Mouse (Mus musculus) large intestine, adult 2 months (tissue): ENCODE measurements around the gene Cilp. TPM values are rescaled to one million over a fixed set of nuclear protein-coding genes. Genes with fewer than 3 reads are reported as not detected.
"Not testable (repeated sequence)": the region's sequence is repeated elsewhere in the genome, so short reads cannot be mapped to it uniquely, and the experiment has no call there.

Experiments used
- DNase-seq: peaks from one replicate; pipeline ENCODE4 v3.0.0-alpha.2; 2012; ENCODE audit warnings: low read depth, low spot score
- WGBS: fragments of 180-500 bp; shearing (Covaris S2); methylation state at CpG from one replicate; pipeline ENCODE4 v1.1.7; 2018; 5-methylcytosine and 5-hydroxymethylcytosine counted together
- polyA plus RNA-seq: library from polyadenylated mRNA; depleted of rRNA; stranded (reverse); fragments of >200 nt; gene quantifications from 2 replicates; pipeline ENCODE4 v1.2.3, GENCODE M21; 2012; rRNA removed

The Cilp gene
- polyA plus RNA-seq: 5.1 and 5.5 TPM in 2 replicates

DNA sequence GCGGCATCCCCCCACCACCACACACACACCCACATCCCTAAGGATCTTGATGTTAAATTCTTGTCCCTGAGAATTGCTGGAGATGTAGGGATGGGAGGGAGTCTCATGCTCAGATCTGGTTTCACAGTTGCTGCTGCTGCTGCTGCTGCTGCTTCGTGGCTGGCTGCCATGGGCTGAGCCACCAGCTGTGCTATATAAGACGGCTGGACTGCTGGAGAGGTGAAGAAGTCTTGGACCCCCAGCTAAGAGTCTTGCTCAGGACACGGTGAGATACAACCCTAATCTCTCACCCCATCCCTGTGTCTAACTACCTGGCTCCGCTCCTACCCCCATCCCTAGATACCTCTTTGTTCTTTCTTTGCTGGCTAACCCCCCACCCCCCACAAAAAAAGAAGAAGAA, at the start of gene Cilp:
Gene Cilp, plus strand, starts transcription at position 222 of the 400 bp plus-strand sequence.
- 63% methylated on average over 5 of the region's 5 CpGs for WGBS
- no peak for DNase-seq

DNA sequence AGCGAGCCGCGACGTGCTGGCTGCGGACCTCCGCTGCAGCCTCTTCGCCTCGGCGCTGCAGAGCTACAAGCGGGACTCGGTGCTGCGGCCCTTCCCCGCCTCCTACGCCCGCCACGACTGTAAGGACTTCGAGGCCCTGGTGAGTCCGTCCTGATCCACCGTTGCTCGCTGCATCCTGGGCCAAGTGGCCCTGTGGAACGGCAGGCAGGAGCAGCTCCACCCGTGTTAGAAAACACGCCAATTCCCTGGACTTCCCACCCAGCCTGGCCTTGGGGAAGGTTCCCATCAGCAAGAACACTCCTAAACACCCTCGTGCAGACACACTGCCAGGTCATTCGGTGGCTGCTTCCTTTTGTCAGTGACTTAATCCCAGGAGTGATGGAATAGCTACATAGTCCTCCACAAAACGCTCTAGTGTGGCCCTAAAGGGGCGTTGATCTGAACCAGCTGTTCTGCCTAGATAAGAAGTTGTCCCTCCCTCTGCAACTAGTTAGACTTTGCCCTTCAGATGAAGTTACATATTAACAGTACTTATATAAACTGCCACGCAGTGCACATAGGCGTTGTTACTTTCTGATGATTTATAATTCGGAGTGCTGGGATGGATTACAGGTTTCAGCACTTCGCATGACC, 49.4 kb upstream of the Cilp start:
- WGBS: 3% methylated on average over 31 of the region's 31 CpGs
- DNase-seq: no peak

GRCm38 (mm10) chr9:65216972-65217371, 48.0 kb upstream of the Cilp start:
- no peak for DNase-seq
- 30% methylated on average over 8 of the region's 8 CpGs for WGBS

DNA sequence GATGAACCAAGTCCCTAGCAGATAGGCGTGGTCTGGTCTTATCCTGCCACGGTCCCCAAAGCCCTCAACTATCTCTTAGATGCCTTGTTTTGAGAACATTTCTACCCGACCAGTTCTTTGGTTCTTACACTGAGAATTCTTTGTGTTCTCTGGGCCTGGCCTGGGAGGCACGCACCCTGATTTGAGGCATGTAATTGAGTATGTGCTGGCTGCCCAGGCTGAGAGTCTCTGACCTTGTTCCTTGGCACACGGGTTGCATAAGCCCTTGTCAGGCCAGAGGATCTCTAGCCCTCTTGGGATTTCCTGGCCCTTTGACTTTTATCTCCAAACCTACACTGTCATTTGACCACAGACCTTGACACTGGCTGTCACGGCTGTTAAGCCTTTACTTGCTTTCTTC, 47.3 kb upstream of the Cilp start:
- 28% methylated on average over 6 of the region's 6 CpGs for WGBS
- no peak for DNase-seq

DNA sequence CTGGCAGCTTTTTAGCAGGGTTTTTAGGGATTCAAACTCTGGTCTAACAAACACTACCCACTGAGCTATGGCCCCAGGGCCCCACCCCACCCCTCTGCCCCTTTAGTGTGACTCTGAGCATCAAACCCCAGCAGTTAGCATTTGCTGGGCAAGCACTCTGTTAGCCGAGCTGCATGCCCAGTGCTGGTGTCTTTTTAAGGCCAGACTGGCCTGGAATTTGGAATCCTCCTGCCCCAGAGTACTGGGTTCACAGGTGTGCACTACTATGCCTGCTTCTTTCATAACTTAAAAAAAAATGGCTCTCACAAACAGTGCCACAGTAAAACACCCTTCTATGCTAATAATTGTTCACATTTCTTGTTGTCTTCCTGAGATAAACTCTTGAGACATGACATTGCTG, 46.1 kb upstream of the Cilp start:
- 78% methylated on average over 1 of the region's 1 CpGs for WGBS

DNA sequence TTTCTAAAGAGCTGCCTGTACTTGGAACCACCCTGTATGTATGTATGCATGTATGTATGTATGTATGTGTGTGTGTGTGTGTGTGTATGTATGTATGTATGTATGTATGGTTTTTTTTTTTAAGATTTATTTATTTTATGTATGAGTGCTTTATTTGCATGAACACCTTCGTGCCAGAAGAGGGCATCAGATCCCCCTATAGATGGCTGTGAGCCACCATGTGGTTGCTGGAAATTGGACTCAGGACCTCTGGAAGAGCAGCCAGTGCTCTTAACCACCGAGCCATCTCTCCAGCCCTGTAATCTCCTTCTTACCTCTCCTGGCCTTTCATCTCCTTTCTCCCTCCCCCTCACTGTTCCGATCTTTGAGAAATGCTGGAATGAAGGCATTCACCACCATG, 44.6 kb upstream of the Cilp start:
- not testable (repeated sequence) for DNase-seq
- WGBS: 42% methylated on average over 3 of the region's 3 CpGs

More for the DNA sequence above, 46.1 kb upstream of the Cilp start:
- no peak for DNase-seq

DNA sequence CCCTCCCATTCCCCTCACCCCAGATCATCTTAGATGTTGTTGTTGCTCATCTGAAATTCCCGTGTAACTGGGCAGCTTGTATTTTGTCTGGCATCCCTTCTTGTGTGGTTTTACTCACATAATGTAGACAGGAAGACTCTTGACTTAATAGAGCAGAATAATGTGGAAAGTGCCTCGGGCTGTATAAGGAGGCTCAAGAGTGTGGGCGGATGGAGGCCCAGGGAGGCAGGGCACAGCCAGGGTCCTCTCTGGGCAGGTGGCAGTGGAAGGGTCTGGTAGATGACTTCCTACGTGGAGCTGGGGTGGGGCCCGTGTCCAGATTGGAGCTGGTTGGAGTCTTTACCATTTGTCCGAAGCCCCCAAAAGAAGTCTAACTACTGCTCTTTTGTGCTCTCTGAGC, 41.1 kb upstream of the Cilp start:
- WGBS: 85% methylated on average over 6 of the region's 6 CpGs
- DNase-seq: no peak

- no peak for DNase-seq
- WGBS: 47% methylated on average over 4 of the region's 4 CpGs
Observed at GRCm38 (mm10) chr9:65225795-65226194, 39.2 kb upstream of the Cilp start.

DNA sequence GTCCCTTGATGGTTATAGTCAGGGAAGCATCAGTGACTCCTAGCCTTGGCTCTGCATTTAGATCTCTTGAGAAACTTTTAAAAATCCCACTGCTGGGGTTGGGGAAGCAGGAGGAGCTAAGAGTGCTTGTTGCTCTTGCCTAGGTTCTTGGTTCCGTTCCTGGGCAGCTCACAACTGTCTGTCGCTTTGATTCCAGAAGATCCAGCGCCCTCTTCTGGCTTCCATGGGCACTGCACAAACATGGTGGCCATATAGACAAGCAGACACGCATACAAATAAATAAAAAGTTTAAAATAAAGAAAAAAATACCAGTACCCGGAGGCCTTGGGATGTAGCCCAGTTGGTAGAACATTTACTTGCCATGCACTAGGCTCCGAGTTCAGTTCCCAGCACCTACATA, 34.7 kb upstream of the Cilp start:
- WGBS: 83% methylated on average over 6 of the region's 6 CpGs
- DNase-seq: no peak

- 89% methylated on average over 8 of the region's 8 CpGs for WGBS
- no peak for DNase-seq
Observed at GRCm38 (mm10) chr9:65231284-65231683, 33.7 kb upstream of the Cilp start.

- 89% methylated on average over 9 of the region's 9 CpGs for WGBS
- DNase-seq: no peak
Observed at GRCm38 (mm10) chr9:65233243-65233985, 31.6 kb upstream of the Cilp start.

DNA sequence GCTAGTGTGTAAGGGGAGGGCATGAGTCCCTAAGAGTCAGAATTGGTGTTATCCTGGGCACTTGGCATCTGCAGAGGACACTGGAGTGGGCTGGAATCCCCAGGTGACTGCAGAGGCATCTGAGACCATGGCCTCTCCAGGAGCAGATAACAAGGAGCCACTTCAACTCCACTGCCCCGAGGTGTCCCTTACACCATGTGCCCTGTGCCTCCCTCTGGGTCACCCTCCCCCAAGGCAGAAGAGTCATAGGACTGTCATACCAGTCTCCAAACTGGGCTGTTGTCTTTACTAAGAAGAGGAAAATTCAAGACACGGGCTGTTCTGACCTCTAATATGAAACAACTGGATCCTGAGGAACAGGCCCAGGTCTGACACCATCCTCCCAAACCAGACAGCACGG, 30.2 kb upstream of the Cilp start:
- DNase-seq: no peak
- 83% methylated on average over 3 of the region's 3 CpGs for WGBS

GRCm38 (mm10) chr9:65235601-65236000, 29.4 kb upstream of the Cilp start:
- DNase-seq: no peak
- WGBS: 57% methylated on average over 1 of the region's 1 CpGs

GRCm38 (mm10) chr9:65237616-65238015, 27.4 kb upstream of the Cilp start:
- no peak for DNase-seq
- 66% methylated on average over 11 of the region's 11 CpGs for WGBS

DNA sequence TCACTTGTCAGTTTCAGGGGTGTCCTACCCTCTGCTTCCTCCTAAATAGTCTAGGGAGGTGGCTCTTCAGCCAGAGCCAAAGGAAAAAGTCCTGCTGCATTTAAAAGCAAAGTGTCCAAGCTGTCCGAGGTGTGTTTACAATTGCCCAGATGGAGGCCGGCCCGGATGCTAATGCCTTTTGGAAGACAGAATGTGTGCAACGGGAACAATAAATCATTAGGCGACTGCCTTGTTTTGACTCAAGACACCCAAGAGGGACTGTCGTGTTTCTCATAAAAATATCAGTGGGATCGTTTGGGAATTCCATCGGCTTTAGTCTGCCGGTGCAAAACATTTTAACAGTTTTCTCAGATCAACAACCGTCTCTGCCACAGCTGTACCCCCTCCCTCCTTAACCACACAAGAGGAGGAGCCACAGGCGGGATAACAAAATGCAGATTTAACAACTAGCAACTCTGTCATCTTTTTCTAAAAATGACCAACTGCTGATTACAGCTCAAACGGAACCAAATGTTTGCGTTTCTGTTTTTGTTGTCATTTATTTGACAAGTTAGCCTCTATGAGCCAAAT, 26.7 kb upstream of the Cilp start:
- DNase-seq: no peak
- 48% methylated on average over 13 of the region's 13 CpGs for WGBS

DNA sequence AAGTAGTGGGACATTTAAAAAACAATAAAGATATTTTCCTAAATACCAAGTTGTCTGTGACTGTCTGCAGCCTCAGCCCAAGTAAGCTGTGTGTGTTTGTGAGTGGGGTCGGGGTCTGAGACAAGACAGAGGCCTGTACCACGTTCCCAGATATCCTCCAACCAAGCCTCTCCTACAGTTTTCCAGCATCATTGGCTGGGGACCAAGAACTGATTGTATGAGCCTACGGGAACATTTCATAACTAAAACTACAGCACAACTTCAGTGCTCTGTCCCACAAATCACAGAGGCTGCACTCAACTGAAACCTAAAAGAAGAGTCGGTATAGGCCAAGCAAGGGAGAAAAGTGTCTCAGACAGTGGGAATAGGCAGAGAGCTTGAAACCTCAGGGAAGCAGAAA, 25.8 kb upstream of the Cilp start:
- 80% methylated on average over 4 of the region's 4 CpGs for WGBS
- DNase-seq: no peak

GRCm38 (mm10) chr9:65239731-65240130, 25.2 kb upstream of the Cilp start:
- no peak for DNase-seq
- WGBS: 90% methylated on average over 5 of the region's 5 CpGs

GRCm38 (mm10) chr9:65240587-65240986, 24.4 kb upstream of the Cilp start:
- DNase-seq: no peak
- WGBS: 76% methylated on average over 3 of the region's 3 CpGs

DNA sequence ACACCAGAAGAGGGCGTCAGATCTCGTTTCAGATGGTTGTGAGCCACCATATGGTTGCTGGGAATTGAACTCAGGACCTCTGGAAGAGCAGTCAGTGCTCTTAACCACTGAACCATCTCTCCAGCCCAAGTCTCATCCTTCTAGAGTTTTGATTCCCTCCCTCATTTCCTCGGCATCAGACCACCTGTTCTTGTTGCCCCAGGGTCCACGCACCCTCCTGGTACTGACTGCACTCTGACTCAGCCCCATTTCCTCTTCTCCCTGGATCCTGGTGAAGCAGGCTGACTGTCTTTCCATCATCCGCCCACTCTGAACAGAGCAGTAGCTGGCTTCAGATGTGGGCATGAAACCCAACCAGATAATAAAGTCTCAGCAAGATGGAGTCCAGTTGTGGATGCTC, 23.0 kb upstream of the Cilp start:
- DNase-seq: no peak
- 66% methylated on average over 5 of the region's 5 CpGs for WGBS

DNA sequence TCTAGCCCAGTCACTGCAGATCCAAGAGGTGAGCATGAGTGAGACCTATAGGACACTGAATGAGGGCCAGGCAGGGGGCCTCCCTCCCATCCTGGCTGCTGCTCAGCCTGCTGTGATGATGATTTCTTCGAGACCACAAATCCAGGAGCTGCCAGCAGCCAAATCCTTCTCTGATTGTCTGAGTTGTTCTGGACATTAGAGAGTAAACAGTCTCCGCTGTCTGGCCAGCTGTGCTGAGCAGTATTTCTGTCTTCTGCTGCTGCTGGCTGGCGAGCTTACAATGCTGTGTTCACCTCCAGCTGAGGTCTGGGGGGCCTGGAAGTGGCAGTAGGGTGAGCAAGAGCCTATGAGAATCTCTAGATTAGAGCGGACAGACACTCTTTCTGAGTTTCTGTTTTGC, 21.7 kb upstream of the Cilp start:
- no peak for DNase-seq
- WGBS: 50% methylated on average over 4 of the region's 4 CpGs
